Mouse (Mus musculus): Measurements from ENCODE around the gene Slc6a2. TPM values are rescaled to one million over a fixed set of nuclear protein-coding genes. Genes with fewer than 3 reads are reported as not detected.

The Slc6a2 gene
- polyA plus RNA-seq, 1 experiment from 2014 or later: not detected

DNA sequence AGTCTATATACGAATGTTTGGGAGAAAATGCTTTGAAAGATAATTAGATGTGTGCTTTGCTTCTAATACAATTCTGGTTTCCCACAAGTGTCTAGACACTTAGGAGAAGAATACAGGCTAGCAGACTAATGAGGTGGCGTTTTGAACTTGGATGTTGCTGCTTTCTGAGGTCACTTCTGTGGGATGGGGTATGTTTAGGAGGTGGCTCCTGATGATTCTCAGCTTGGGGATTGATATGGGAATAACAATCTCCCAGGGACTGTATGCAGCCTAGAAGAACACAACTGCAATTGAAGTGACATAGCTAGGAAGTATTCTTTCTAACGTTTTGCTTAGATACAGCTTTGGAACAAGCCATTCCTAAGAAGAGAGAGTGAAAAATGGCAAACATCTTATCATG is 22.6 kb downstream of the Slc6a2 start:
- Histone ChIP-seq H3K36me3 (ENCODE audit: inconsistent target) (no peaks in the 10 kb centered on the region), H3K79me2 (ENCODE audit: inconsistent target) (no peaks in the 10 kb centered on the region), H3K27ac (no peak overlapping the region), H3K4me3 (ENCODE audit: inconsistent target) (no peak overlapping the region)
- 84% methylated on average over 3 of the region's 3 CpGs for WGBS (ENCODE audit: missing documents)

DNA sequence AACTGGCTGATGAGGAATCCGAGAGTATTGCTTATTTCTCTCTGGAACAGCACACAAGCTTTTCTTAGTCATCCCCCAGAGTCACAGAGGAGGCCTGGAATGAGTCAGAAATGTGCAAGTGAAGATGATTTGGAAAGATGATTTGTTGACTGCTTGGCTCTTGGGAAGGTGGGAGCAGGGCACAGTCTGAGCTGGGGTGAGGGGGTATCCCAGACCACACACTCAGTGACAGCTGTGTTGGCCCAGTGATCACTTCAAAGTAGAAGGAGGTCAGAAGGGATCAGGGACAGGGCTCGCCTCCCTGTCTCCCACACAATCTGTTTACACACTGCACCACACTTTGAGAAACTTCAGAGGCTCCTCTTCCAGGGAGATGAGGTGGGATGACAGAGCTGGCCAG is 24.5 kb downstream of the Slc6a2 start:
- WGBS (ENCODE audit: missing documents): 83% methylated on average over 2 of the region's 2 CpGs
- no peaks in the 10 kb centered on the region for H3K36me3 ChIP-seq (ENCODE audit: inconsistent target)
- no peak overlapping the region for H3K4me3 ChIP-seq (ENCODE audit: inconsistent target)
- no peaks in the 10 kb centered on the region for H3K79me2 ChIP-seq (ENCODE audit: inconsistent target)
- no peak overlapping the region for H3K27ac ChIP-seq

GRCm38 (mm10) chr8:92996840-92997239 is 37.0 kb downstream of the Slc6a2 start:
- 29% methylated on average over 5 of the region's 5 CpGs for WGBS (ENCODE audit: missing documents)

DNA sequence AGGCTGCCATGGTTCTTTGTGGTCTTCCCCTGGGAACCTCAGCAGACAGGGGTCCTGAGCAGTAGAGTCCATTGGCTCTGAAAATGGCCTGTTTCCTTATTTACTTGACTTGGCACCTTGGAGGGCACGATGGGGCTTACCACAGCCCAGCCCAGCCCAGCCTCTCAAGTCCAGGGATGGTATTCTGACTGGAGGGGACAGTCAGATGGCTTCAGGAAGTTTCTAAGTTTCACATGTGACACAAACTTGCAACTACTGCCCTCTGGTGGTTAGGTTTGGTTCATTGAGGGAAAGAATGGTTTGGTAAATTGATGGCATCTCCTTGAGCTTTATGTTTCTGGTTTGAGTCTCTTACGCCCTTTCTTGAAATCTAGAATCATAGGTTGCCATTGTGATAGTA is 38.7 kb downstream of the Slc6a2 start:
- no peak overlapping the region for H3K27ac ChIP-seq
- no peaks in the 10 kb centered on the region for H3K36me3 ChIP-seq (ENCODE audit: inconsistent target)
- no peak overlapping the region for H3K4me3 ChIP-seq (ENCODE audit: inconsistent target)
- no peaks in the 10 kb centered on the region for H3K79me2 ChIP-seq (ENCODE audit: inconsistent target)
- WGBS (ENCODE audit: missing documents): 31% methylated on average over 2 of the region's 2 CpGs

More at GRCm38 (mm10) chr8:92996840-92997239, 37.0 kb downstream of the Slc6a2 start:
- Histone ChIP-seq H3K36me3 (ENCODE audit: inconsistent target) (no peaks in the 10 kb centered on the region), H3K4me3 (ENCODE audit: inconsistent target) (no peak overlapping the region), H3K79me2 (ENCODE audit: inconsistent target) (no peaks in the 10 kb centered on the region), H3K27ac (no peak overlapping the region)

- 23% methylated on average over 5 of the region's 5 CpGs for WGBS (ENCODE audit: missing documents)
- Histone ChIP-seq H3K36me3 (ENCODE audit: inconsistent target) (no peaks in the 10 kb centered on the region), H3K4me3 (ENCODE audit: inconsistent target) (no peak overlapping the region), H3K79me2 (ENCODE audit: inconsistent target) (no peaks in the 10 kb centered on the region), H3K27ac (no peak overlapping the region)
Measured at GRCm38 (mm10) chr8:93010286-93010685, 50.4 kb downstream of the Slc6a2 start.

GRCm38 (mm10) chr8:93011439-93011838 is 51.6 kb downstream of the Slc6a2 start:
- Histone ChIP-seq H3K79me2 (ENCODE audit: inconsistent target) (no peaks in the 10 kb centered on the region), H3K27ac (no peak overlapping the region), H3K4me3 (ENCODE audit: inconsistent target) (no peak overlapping the region), H3K36me3 (ENCODE audit: inconsistent target) (no peaks in the 10 kb centered on the region)
- WGBS (ENCODE audit: missing documents): 8% methylated on average over 9 of the region's 9 CpGs

GRCm38 (mm10) chr8:93012226-93012625 is 52.3 kb downstream of the Slc6a2 start:
- Histone ChIP-seq H3K27ac (no peak overlapping the region), H3K36me3 (ENCODE audit: inconsistent target) (no peaks in the 10 kb centered on the region), H3K4me3 (ENCODE audit: inconsistent target) (no peak overlapping the region), H3K79me2 (ENCODE audit: inconsistent target) (no peaks in the 10 kb centered on the region)
- WGBS (ENCODE audit: missing documents): 70% methylated on average over 5 of the region's 6 CpGs

- Histone ChIP-seq H3K4me3 (ENCODE audit: inconsistent target) (no peak overlapping the region), H3K79me2 (ENCODE audit: inconsistent target) (no peaks in the 10 kb centered on the region), H3K36me3 (ENCODE audit: inconsistent target) (no peaks in the 10 kb centered on the region), H3K27ac (no peak overlapping the region)
- WGBS (ENCODE audit: missing documents): 7% methylated on average over 4 of the region's 4 CpGs
Measured at GRCm38 (mm10) chr8:93014300-93014699, 54.4 kb downstream of the Slc6a2 start.

DNA sequence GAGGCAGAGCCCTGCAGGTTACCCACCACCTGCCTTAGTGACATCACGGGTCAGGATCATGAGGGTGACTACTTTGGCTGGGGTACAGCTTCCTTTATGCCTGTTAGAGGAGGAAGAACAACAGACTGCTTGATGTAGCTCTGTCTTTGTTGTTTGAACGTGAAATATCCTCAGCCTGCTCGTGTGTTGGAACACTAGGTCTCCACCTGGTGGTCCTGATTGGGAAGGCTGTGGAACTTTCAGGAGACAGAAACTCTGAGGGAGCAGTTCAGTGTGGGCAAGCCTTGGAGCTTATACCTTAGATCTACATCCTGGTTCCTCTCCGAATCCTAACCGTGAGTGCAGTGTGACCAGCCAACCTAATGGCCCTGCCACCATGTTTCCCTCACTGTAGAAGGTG is 61.9 kb downstream of the Slc6a2 start:
- Histone ChIP-seq H3K79me2 (ENCODE audit: inconsistent target) (no peaks in the 10 kb centered on the region), H3K4me3 (ENCODE audit: inconsistent target) (no peak overlapping the region), H3K36me3 (ENCODE audit: inconsistent target) (no peaks in the 10 kb centered on the region), H3K27ac (no peak overlapping the region)
- 76% methylated on average over 5 of the region's 5 CpGs for WGBS (ENCODE audit: missing documents)

GRCm38 (mm10) chr8:93030664-93031063 is 70.8 kb downstream of the Slc6a2 start:
- H3K36me3 ChIP-seq (ENCODE audit: inconsistent target): no peaks in the 10 kb centered on the region
- H3K27ac ChIP-seq: no peak overlapping the region
- H3K4me3 ChIP-seq (ENCODE audit: inconsistent target): no peak overlapping the region
- H3K79me2 ChIP-seq (ENCODE audit: inconsistent target): no peaks in the 10 kb centered on the region
- 5% methylated on average over 2 of the region's 2 CpGs for WGBS (ENCODE audit: missing documents)

- H3K4me3 ChIP-seq (ENCODE audit: inconsistent target): no peak overlapping the region
- WGBS (ENCODE audit: missing documents): 58% methylated on average over 2 of the region's 2 CpGs
- no peaks in the 10 kb centered on the region for H3K36me3 ChIP-seq (ENCODE audit: inconsistent target)
- H3K27ac ChIP-seq: no peak overlapping the region
- H3K79me2 ChIP-seq (ENCODE audit: inconsistent target): no peaks in the 10 kb centered on the region
Measured at GRCm38 (mm10) chr8:93038831-93039230, 79.0 kb downstream of the Slc6a2 start.

GRCm38 (mm10) chr8:93040256-93040655 is 80.4 kb downstream of the Slc6a2 start:
- no peaks in the 10 kb centered on the region for H3K79me2 ChIP-seq (ENCODE audit: inconsistent target)
- no peak overlapping the region for H3K27ac ChIP-seq
- WGBS (ENCODE audit: missing documents): 79% methylated on average over 2 of the region's 2 CpGs
- no peak overlapping the region for H3K4me3 ChIP-seq (ENCODE audit: inconsistent target)
- H3K36me3 ChIP-seq (ENCODE audit: inconsistent target): no peaks in the 10 kb centered on the region

- no peak overlapping the region for H3K4me3 ChIP-seq (ENCODE audit: inconsistent target)
- H3K79me2 ChIP-seq (ENCODE audit: inconsistent target): no peaks in the 10 kb centered on the region
- no peaks in the 10 kb centered on the region for H3K36me3 ChIP-seq (ENCODE audit: inconsistent target)
- H3K27ac ChIP-seq: no peak overlapping the region
- whole genome bisulfite sequencing (ENCODE audit: missing documents): 75% methylated on average over 4 of the region's 4 CpGs
Measured at GRCm38 (mm10) chr8:93040776-93041567, 81.1 kb downstream of the Slc6a2 start.

DNA sequence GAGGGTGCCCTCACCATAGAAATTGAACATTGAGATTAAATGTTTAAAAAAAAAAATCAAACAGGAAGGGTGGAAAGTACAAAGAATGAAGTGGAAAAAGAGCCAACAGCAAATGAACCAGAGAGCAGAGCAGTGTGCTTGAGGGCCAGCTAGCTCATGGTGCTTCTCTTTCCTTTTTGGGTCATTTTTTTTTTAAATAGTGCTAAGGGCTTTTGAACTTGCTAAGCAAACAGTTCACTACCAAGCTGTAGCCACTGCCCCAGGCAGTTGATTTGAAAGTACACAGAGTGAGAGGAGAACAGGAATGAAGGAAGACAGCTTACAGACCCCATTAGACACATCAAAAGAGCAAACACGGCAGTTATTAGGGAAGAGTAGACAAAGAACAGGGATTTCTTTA is 83.2 kb downstream of the Slc6a2 start:
- Histone ChIP-seq H3K4me3 (ENCODE audit: inconsistent target) (no peak overlapping the region), H3K36me3 (ENCODE audit: inconsistent target) (no peaks in the 10 kb centered on the region), H3K27ac (no peak overlapping the region), H3K79me2 (ENCODE audit: inconsistent target) (no peaks in the 10 kb centered on the region)
- 91% methylated on average over 1 of the region's 1 CpGs for whole genome bisulfite sequencing (ENCODE audit: missing documents)

DNA sequence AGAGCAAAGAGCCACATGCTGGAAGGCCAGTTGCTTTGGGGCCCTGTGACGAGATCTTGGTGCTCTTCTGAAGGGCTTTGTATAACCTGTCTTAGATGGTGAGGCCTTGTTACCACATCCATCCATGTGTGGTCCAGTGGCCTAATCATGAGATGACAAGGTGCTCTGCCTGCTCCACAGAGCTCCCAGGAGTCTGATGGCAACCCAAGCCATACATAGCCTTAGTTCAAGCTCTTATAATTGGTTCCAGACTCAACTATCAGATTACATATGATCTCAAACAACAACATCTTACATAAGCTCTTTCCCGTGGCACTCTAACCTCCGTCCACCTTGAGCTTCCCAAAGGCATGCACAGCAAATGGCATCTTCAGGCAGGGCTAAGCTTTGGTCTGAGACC is 88.2 kb downstream of the Slc6a2 start, which contains the start of gene Ces1a:
Ces1a (minus strand) TSS at position 101 of the 400 bp plus-strand sequence.
- H3K79me2 ChIP-seq (ENCODE audit: inconsistent target): no peaks in the 10 kb centered on the region
- no peak within 1 kb of the TSS for H3K27ac ChIP-seq
- no peaks in the 10 kb centered on the region for H3K36me3 ChIP-seq (ENCODE audit: inconsistent target)
- no peak within 1 kb of the TSS for H3K4me3 ChIP-seq (ENCODE audit: inconsistent target)
- 87% methylated on average over 3 of the region's 3 CpGs for WGBS (ENCODE audit: missing documents)
